Mouse (Mus musculus) forelimb bud, embryonic 11.5 days (tissue): ENCODE results near the gene Calhm3.

Experiments
- DNase-seq: peaks from one replicate; pipeline ENCODE4 v3.0.0-alpha.2; 2012; ENCODE audit warnings: low read depth, low spot score

Calhm3 gene

DNA sequence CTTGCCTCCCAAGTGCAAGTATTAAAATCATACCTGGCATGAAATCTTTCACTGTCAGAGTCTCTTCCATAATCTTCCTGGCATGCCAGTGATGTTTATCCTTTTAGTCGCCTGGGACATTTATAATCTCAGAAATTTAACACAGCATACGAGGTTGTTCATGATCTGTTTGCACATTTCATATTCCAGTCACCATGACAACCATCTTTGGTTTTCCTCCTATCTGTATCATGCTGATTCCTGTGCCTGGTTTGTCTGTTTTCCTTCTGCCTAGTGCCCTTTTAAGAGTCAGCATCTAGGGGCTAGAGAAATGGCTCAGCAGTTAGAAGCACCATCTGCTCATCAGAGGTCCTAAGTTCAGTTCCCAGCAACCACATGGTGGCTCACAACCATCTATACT, 38.9 kb downstream of the Calhm3 start:
- DNase-seq: no peak

GRCm38 (mm10) chr19:47104641-47105271, 52.8 kb downstream of the Calhm3 start:
- no peak for DNase-seq
